Mouse (Mus musculus) thymus, postnatal 4 days (tissue): ENCODE results near the gene Taf10.

Source experiments
- DNase-seq: peaks from one replicate; pipeline ENCODE4 v3.0.0; 2021

Taf10 gene

GRCm38 (mm10) chr7:105708733-105709132 lies 35.4 kb downstream of the Taf10 start:
- DNase-seq: no peak

- DNase-seq: no peak
Observed at GRCm38 (mm10) chr7:105703816-105704215, 40.3 kb downstream of the Taf10 start.

DNA sequence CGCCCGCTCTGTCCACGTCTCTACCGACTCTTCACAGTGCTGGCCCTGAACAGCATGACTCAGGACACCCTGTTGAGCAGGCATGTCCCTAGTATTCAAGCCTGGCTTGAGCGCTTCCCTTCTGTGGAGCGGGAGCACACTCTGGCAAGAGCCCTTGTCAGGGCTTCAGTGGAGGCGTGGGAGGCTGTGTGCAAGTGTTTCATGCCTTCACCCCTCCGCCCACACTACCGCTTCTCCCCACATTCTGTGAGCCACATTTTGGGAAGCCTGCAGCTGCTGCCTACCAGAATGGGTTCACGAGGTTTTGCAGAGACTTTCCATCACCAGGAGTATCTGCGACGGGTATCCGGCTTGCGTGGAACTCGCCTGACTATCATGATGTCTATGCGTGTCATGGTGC lies 41.0 kb downstream of the Taf10 start:
- DNase-seq: no peak

DNA sequence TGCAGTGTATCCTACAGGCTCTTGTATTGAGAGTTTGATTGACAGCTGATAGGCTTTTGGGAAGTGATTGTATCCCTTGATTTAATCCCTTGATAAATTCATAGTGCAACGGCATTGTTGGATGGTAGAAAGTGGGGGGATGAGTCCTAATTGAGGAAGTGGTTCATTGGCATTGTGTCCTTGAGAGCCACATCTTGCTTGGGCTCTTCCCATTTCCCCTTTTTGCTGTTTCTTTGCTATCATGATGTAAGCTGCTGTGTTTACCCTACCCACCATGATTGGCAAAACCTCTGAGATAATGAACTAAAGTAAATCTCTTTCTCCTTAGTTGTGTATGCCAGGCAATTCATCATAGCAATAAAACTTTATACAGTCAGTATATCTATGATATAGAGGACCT lies 53.3 kb downstream of the Taf10 start:
- no peak for DNase-seq
